Mouse (Mus musculus): ENCODE results near the gene Ptpro. TPM values are rescaled to one million over a fixed set of nuclear protein-coding genes. Genes with fewer than 3 reads are reported as not detected.

The Ptpro gene
- polyA plus RNA-seq, 1 experiment from 2014 or later, result 1.5 TPM

GRCm38 (mm10) chr6:137339071-137339470 lies 87.0 kb downstream of the Ptpro start:
- no peak overlapping the region for H3K4me2 ChIP-seq
- no peak overlapping the region for H3K9ac ChIP-seq (ENCODE audit: low read depth, low read length)
- no peak overlapping the region for H3K27ac ChIP-seq (ENCODE audit: low read depth, low read length)
- no peaks in the 10 kb centered on the region for H3K4me1 ChIP-seq (ENCODE audit: control insufficient read depth, insufficient read depth, low read length)
- 46% methylated on average over 4 of the region's 4 CpGs for WGBS (ENCODE audit: insufficient replicate concordance)
- no peaks in the 10 kb centered on the region for H3K27me3 ChIP-seq (ENCODE audit: control insufficient read depth, insufficient read depth, low read length)
- H3K9me3 ChIP-seq (replicated peaks; ENCODE audit: control insufficient read depth, low read length), result no peaks in the 10 kb centered on the region
- no peaks in the 10 kb centered on the region for H3K36me3 ChIP-seq (ENCODE audit: control insufficient read depth, insufficient read depth, low read length)
- ATAC-seq (replicated peaks; ENCODE audit: insufficient number of reproducible peaks, low FRiP score, low TSS enrichment), result no peak
- H3K4me3 ChIP-seq (ENCODE audit: low read depth, low read length), result no peak overlapping the region

GRCm38 (mm10) chr6:137343688-137344441 lies 91.7 kb downstream of the Ptpro start:
- Histone ChIP-seq H3K4me1 (ENCODE audit: control insufficient read depth, insufficient read depth, low read length) (no peaks in the 10 kb centered on the region), H3K4me2 (no peak overlapping the region), H3K9ac (ENCODE audit: low read depth, low read length) (no peak overlapping the region), H3K9me3 (replicated peaks; ENCODE audit: control insufficient read depth, low read length) (no peaks in the 10 kb centered on the region), H3K27me3 (ENCODE audit: control insufficient read depth, insufficient read depth, low read length) (no peaks in the 10 kb centered on the region), H3K4me3 (ENCODE audit: low read depth, low read length) (no peak overlapping the region), H3K27ac (ENCODE audit: low read depth, low read length) (no peak overlapping the region), H3K36me3 (ENCODE audit: control insufficient read depth, insufficient read depth, low read length) (no peaks in the 10 kb centered on the region)
- no peak for ATAC-seq (replicated peaks; ENCODE audit: insufficient number of reproducible peaks, low FRiP score, low TSS enrichment)
- WGBS (ENCODE audit: insufficient replicate concordance), result 64% methylated on average over 5 of the region's 5 CpGs

GRCm38 (mm10) chr6:137360166-137360565 lies 108.0 kb downstream of the Ptpro start:
- Histone ChIP-seq H3K4me1 (ENCODE audit: control insufficient read depth, insufficient read depth, low read length) (0 out of 2 replicates have a peak, but pooled peaks cover 3% of the 10 kb centered on the region), H3K4me3 (ENCODE audit: low read depth, low read length) (no peak overlapping the region), H3K27me3 (ENCODE audit: control insufficient read depth, insufficient read depth, low read length) (no peaks in the 10 kb centered on the region), H3K27ac (ENCODE audit: low read depth, low read length) (no peak overlapping the region), H3K4me2 (no peak overlapping the region), H3K9ac (ENCODE audit: low read depth, low read length) (no peak overlapping the region), H3K36me3 (ENCODE audit: control insufficient read depth, insufficient read depth, low read length) (no peaks in the 10 kb centered on the region), H3K9me3 (replicated peaks; ENCODE audit: control insufficient read depth, low read length) (no peaks in the 10 kb centered on the region)
- ATAC-seq (replicated peaks; ENCODE audit: insufficient number of reproducible peaks, low FRiP score, low TSS enrichment), result no peak
- WGBS (ENCODE audit: insufficient replicate concordance), result 53% methylated on average over 7 of the region's 7 CpGs

- no peaks in the 10 kb centered on the region for H3K36me3 ChIP-seq (ENCODE audit: control insufficient read depth, insufficient read depth, low read length)
- ATAC-seq (replicated peaks; ENCODE audit: insufficient number of reproducible peaks, low FRiP score, low TSS enrichment), result no peak
- no peaks in the 10 kb centered on the region for H3K27me3 ChIP-seq (ENCODE audit: control insufficient read depth, insufficient read depth, low read length)
- H3K4me1 ChIP-seq (ENCODE audit: control insufficient read depth, insufficient read depth, low read length), result 0 out of 2 replicates have a peak, but pooled peaks cover 3% of the 10 kb centered on the region
- H3K4me3 ChIP-seq (ENCODE audit: low read depth, low read length), result no peak overlapping the region
- 54% methylated on average over 8 of the region's 8 CpGs for WGBS (ENCODE audit: insufficient replicate concordance)
- no peak overlapping the region for H3K4me2 ChIP-seq
- no peaks in the 10 kb centered on the region for H3K9me3 ChIP-seq (replicated peaks; ENCODE audit: control insufficient read depth, low read length)
- no peak overlapping the region for H3K27ac ChIP-seq (ENCODE audit: low read depth, low read length)
- H3K9ac ChIP-seq (ENCODE audit: low read depth, low read length), result no peak overlapping the region
Measured at GRCm38 (mm10) chr6:137362216-137362615, 110.1 kb downstream of the Ptpro start.

- WGBS (ENCODE audit: insufficient replicate concordance), result 57% methylated on average over 5 of the region's 5 CpGs
- no peak for ATAC-seq (replicated peaks; ENCODE audit: insufficient number of reproducible peaks, low FRiP score, low TSS enrichment)
Measured at GRCm38 (mm10) chr6:137364681-137365080, 112.6 kb downstream of the Ptpro start.

GRCm38 (mm10) chr6:137365637-137366036 lies 113.5 kb downstream of the Ptpro start:
- no peak for ATAC-seq (replicated peaks; ENCODE audit: insufficient number of reproducible peaks, low FRiP score, low TSS enrichment)
- no peaks in the 10 kb centered on the region for H3K9me3 ChIP-seq (replicated peaks; ENCODE audit: control insufficient read depth, low read length)
- no peaks in the 10 kb centered on the region for H3K27me3 ChIP-seq (ENCODE audit: control insufficient read depth, insufficient read depth, low read length)
- H3K4me2 ChIP-seq, result no peak overlapping the region
- no peak overlapping the region for H3K9ac ChIP-seq (ENCODE audit: low read depth, low read length)
- WGBS (ENCODE audit: insufficient replicate concordance), result 76% methylated on average over 2 of the region's 2 CpGs
- no peak overlapping the region for H3K27ac ChIP-seq (ENCODE audit: low read depth, low read length)
- no peak overlapping the region for H3K4me3 ChIP-seq (ENCODE audit: low read depth, low read length)
- peaks cover 7% of the 10 kb centered on the region; the same call in 1 of the 2 replicates for H3K4me1 ChIP-seq (ENCODE audit: control insufficient read depth, insufficient read depth, low read length)
- H3K36me3 ChIP-seq (ENCODE audit: control insufficient read depth, insufficient read depth, low read length), result no peaks in the 10 kb centered on the region

More at GRCm38 (mm10) chr6:137364681-137365080, 112.6 kb downstream of the Ptpro start:
- no peaks in the 10 kb centered on the region for H3K36me3 ChIP-seq (ENCODE audit: control insufficient read depth, insufficient read depth, low read length)
- H3K4me1 ChIP-seq (ENCODE audit: control insufficient read depth, insufficient read depth, low read length), result 0 out of 2 replicates have a peak, but pooled peaks cover 3% of the 10 kb centered on the region
- no peak overlapping the region for H3K27ac ChIP-seq (ENCODE audit: low read depth, low read length)
- H3K4me3 ChIP-seq (ENCODE audit: low read depth, low read length), result no peak overlapping the region
- no peak overlapping the region for H3K9ac ChIP-seq (ENCODE audit: low read depth, low read length)
- no peaks in the 10 kb centered on the region for H3K9me3 ChIP-seq (replicated peaks; ENCODE audit: control insufficient read depth, low read length)
- no peaks in the 10 kb centered on the region for H3K27me3 ChIP-seq (ENCODE audit: control insufficient read depth, insufficient read depth, low read length)
- no peak overlapping the region for H3K4me2 ChIP-seq

GRCm38 (mm10) chr6:137370745-137371144 lies 118.6 kb downstream of the Ptpro start:
- 74% methylated on average over 8 of the region's 8 CpGs for WGBS (ENCODE audit: insufficient replicate concordance)

GRCm38 (mm10) chr6:137371455-137371854 lies 119.3 kb downstream of the Ptpro start:
- no peak for ATAC-seq (replicated peaks; ENCODE audit: insufficient number of reproducible peaks, low FRiP score, low TSS enrichment)
- 68% methylated on average over 6 of the region's 6 CpGs for WGBS (ENCODE audit: insufficient replicate concordance)
- H3K27me3 ChIP-seq (ENCODE audit: control insufficient read depth, insufficient read depth, low read length), result no peaks in the 10 kb centered on the region
- H3K27ac ChIP-seq (ENCODE audit: low read depth, low read length), result no peak overlapping the region
- H3K36me3 ChIP-seq (ENCODE audit: control insufficient read depth, insufficient read depth, low read length), result no peaks in the 10 kb centered on the region
- no peaks in the 10 kb centered on the region for H3K9me3 ChIP-seq (replicated peaks; ENCODE audit: control insufficient read depth, low read length)
- H3K9ac ChIP-seq (ENCODE audit: low read depth, low read length), result no peak overlapping the region
- no peak overlapping the region for H3K4me3 ChIP-seq (ENCODE audit: low read depth, low read length)
- peaks cover 7% of the 10 kb centered on the region; the same call in 1 of the 2 replicates for H3K4me1 ChIP-seq (ENCODE audit: control insufficient read depth, insufficient read depth, low read length)
- H3K4me2 ChIP-seq, result no peak overlapping the region

More at GRCm38 (mm10) chr6:137370745-137371144, 118.6 kb downstream of the Ptpro start:
- no peak overlapping the region for H3K27ac ChIP-seq (ENCODE audit: low read depth, low read length)
- peaks cover 7% of the 10 kb centered on the region; the same call in 1 of the 2 replicates for H3K4me1 ChIP-seq (ENCODE audit: control insufficient read depth, insufficient read depth, low read length)
- no peak overlapping the region for H3K9ac ChIP-seq (ENCODE audit: low read depth, low read length)
- no peak for ATAC-seq (replicated peaks; ENCODE audit: insufficient number of reproducible peaks, low FRiP score, low TSS enrichment)
- H3K9me3 ChIP-seq (replicated peaks; ENCODE audit: control insufficient read depth, low read length), result no peaks in the 10 kb centered on the region
- no peak overlapping the region for H3K4me3 ChIP-seq (ENCODE audit: low read depth, low read length)
- H3K27me3 ChIP-seq (ENCODE audit: control insufficient read depth, insufficient read depth, low read length), result no peaks in the 10 kb centered on the region
- no peak overlapping the region for H3K4me2 ChIP-seq
- no peaks in the 10 kb centered on the region for H3K36me3 ChIP-seq (ENCODE audit: control insufficient read depth, insufficient read depth, low read length)

GRCm38 (mm10) chr6:137373920-137374319 lies 121.8 kb downstream of the Ptpro start:
- H3K4me3 ChIP-seq (ENCODE audit: low read depth, low read length), result no peak overlapping the region
- no peak for ATAC-seq (replicated peaks; ENCODE audit: insufficient number of reproducible peaks, low FRiP score, low TSS enrichment)
- H3K27ac ChIP-seq (ENCODE audit: low read depth, low read length), result no peak overlapping the region
- H3K4me1 ChIP-seq (ENCODE audit: control insufficient read depth, insufficient read depth, low read length), result peaks cover 7% of the 10 kb centered on the region; the same call in 1 of the 2 replicates
- H3K27me3 ChIP-seq (ENCODE audit: control insufficient read depth, insufficient read depth, low read length), result no peaks in the 10 kb centered on the region
- 58% methylated on average over 6 of the region's 6 CpGs for WGBS (ENCODE audit: insufficient replicate concordance)
- H3K9me3 ChIP-seq (replicated peaks; ENCODE audit: control insufficient read depth, low read length), result no peaks in the 10 kb centered on the region
- H3K36me3 ChIP-seq (ENCODE audit: control insufficient read depth, insufficient read depth, low read length), result no peaks in the 10 kb centered on the region
- H3K9ac ChIP-seq (ENCODE audit: low read depth, low read length), result no peak overlapping the region
- no peak overlapping the region for H3K4me2 ChIP-seq
